Mouse (Mus musculus): ENCODE data around the gene Nim1k. TPM values are rescaled to one million over a fixed set of nuclear protein-coding genes. Genes with fewer than 3 reads are reported as not detected.

Gene Nim1k
- under 1 TPM in 1 of 2 experiments, not detected in 1; 0.20 TPM for total RNA-seq (2023)

GRCm38 (mm10) chr13:119755681-119756471 is at the start of gene Nim1k:
Nim1k (minus strand) TSS chr13:119755882.

GRCm38 (mm10) chr13:119790761-119791579 is 35.3 kb upstream of the Nim1k start, which contains the start of gene Zfp131:
Zfp131 (minus strand) TSS chr13:119790889.

GRCm38 (mm10) chr13:119690039-119690728 is 65.5 kb downstream of the Nim1k start, which contains the start of gene Hmgcs1:
Hmgcs1 (plus strand) TSS chr13:119690379.

Other genes starting within 250 kb of the Nim1k start
- 10 to 100 TPM in 1 of 2 experiments, not detected in 1; 15.7 TPM for gene Ccl28, start 132.1 kb downstream of the Nim1k start, total RNA-seq (2023)
- gene Hmgcs1, start 65.5 kb downstream of the Nim1k start, total RNA-seq (2023): 10 to 100 TPM; 26.2 to 27.4 TPM
- 10 to 100 TPM; 72.1 to 85.0 TPM for gene Zfp131, start 35.0 kb upstream of the Nim1k start, total RNA-seq (2023)
- gene AF067063, start 74.3 kb upstream of the Nim1k start, total RNA-seq (2023): not detected
- gene D13Ertd608e, start 80.1 kb upstream of the Nim1k start, total RNA-seq (2023): not detected
- gene Tcstv1, start 138.9 kb upstream of the Nim1k start, total RNA-seq (2023): not detected
- not detected for gene Gm21761, start 173.4 kb upstream of the Nim1k start, total RNA-seq (2023)
- gene B020031M17Rik, start 194.9 kb upstream of the Nim1k start, total RNA-seq (2023): not detected